Mouse (Mus musculus) G1E (cell line): Measurements from ENCODE around the gene Yars. TPM values are rescaled to one million over a fixed set of nuclear protein-coding genes. Genes with fewer than 3 reads are reported as not detected.

Experiments used
- ATAC-seq: 2 replicates; pipeline ENCODE4 v1.8.0; 2016; ENCODE audit warnings: mild to moderate bottlenecking; ENCODE audit not compliant: insufficient number of reproducible peaks, poor library complexity, low FRiP score, severe bottlenecking; ENCODE audit errors: extremely low read depth
- DNase-seq: peaks from one replicate; pipeline ENCODE4 v3.0.0; 2012; ENCODE audit warnings: low spot score
- H3K27me3 ChIP-seq: 2 replicates; pipeline ENCODE4 v1.6.1; 2012; ENCODE audit warnings: mild to moderate bottlenecking, low read length, inconsistent platforms; ENCODE audit not compliant: insufficient read depth
- H3K36me3 ChIP-seq: replicated peaks from 2 replicates; pipeline ENCODE3; 2012; ENCODE audit warnings: mild to moderate bottlenecking, inconsistent platforms
- H3K4me1 ChIP-seq: 2 replicates; pipeline ENCODE4 v1.6.1; 2012; ENCODE audit warnings: low read depth, low read length, inconsistent platforms, mixed read lengths; ENCODE audit not compliant: insufficient read depth
- H3K4me3 ChIP-seq: 2 replicates; pipeline ENCODE4 v1.5.1; 2012; ENCODE audit warnings: low read depth, mild to moderate bottlenecking, inconsistent platforms, low read length, moderate library complexity, mixed read lengths
- H3K9me3 ChIP-seq: replicated peaks from 2 replicates; pipeline ENCODE4 v1.6.1; 2012; ENCODE audit warnings: inconsistent platforms
- CTCF ChIP-seq: IDR thresholded peaks from 2 replicates; pipeline ENCODE4 v1.5.1; 2012; ENCODE audit warnings: low read depth, low read length, inconsistent platforms, mixed read lengths
- GATA1 ChIP-seq: IDR thresholded peaks from 2 replicates; pipeline ENCODE4 v1.6.1; 2012; ENCODE audit warnings: borderline replicate concordance, low read length, inconsistent platforms, mixed read lengths
- GATA2 ChIP-seq: IDR thresholded peaks from 2 replicates; pipeline ENCODE4 v1.6.1; 2012; ENCODE audit warnings: low read depth, low read length, inconsistent platforms, borderline replicate concordance
- POLR2AphosphoS5 ChIP-seq: IDR thresholded peaks from 2 replicates; pipeline ENCODE4 v1.6.1; 2012; ENCODE audit warnings: low read depth, low read length, inconsistent platforms; ENCODE audit not compliant: insufficient replicate concordance
- TAL1 ChIP-seq: conservative IDR thresholded peaks from 2 replicates; pipeline ENCODE4 v1.6.1; 2012; ENCODE audit warnings: low read depth, low read length, inconsistent platforms, mixed read lengths
- polyA plus RNA-seq: library from polyadenylated mRNA; stranded (reverse); fragments of >175 nt; gene quantifications from 2 replicates; pipeline ENCODE4 v1.2.3, GENCODE M21; 2012
- total RNA-seq, 2 experiments: library from RNA; stranded (forward) in 1 of 2; stranded (reverse) in 1 of 2; fragments of 200-1000 nt in 1 of 2; fragments of >200 nt in 1 of 2; fragmentation: Nextera tagmentation in 1 of 2; gene quantifications; 2 replicates each; pipeline ENCODE4 v1.2.3; 2014 to 2017

The Yars gene
- total and polyA plus RNA-seq, 3 experiments, result 74.8 to 106 (median 79.1) TPM

GRCm38 (mm10) chr4:129263225-129264021, 73.9 kb downstream of the Yars start:
- no peaks in the 10 kb centered on the region for H3K9me3 ChIP-seq
- no peaks in the 10 kb centered on the region for H3K27me3 ChIP-seq
- DNase-seq, result no peak
- peaks cover 77% of the 10 kb centered on the region for H3K4me1 ChIP-seq
- peak; percentile 83 for ATAC-seq
- H3K4me3 ChIP-seq, result peak overlapping the region; percentile 66; the same call in 1 of the 2 replicates
- no peak; the same call in 1 of the 2 replicates for TF ChIP-seq TAL1
- no peak for TF ChIP-seq CTCF
- no peaks in the 10 kb centered on the region for H3K36me3 ChIP-seq

- no peak for DNase-seq
- TF ChIP-seq GATA1 (no peak), TAL1 (no peak), GATA2 (no peak), CTCF (no peak), POLR2AphosphoS5 (no peak)
- H3K36me3 ChIP-seq, result no peaks in the 10 kb centered on the region
- H3K4me3 ChIP-seq, result no peak overlapping the region
- H3K27me3 ChIP-seq, result no peaks in the 10 kb centered on the region
- no peaks in the 10 kb centered on the region for H3K9me3 ChIP-seq
- no peak for ATAC-seq
- peaks cover 68% of the 10 kb centered on the region for H3K4me1 ChIP-seq
These were observed 76.6 kb downstream of the Yars start for GRCm38 (mm10) chr4:129266191-129266590.

GRCm38 (mm10) chr4:129266821-129267220, 77.3 kb downstream of the Yars start:
- Histone ChIP-seq H3K4me3 (no peak overlapping the region), H3K9me3 (no peaks in the 10 kb centered on the region), H3K36me3 (no peaks in the 10 kb centered on the region), H3K4me1 (peaks cover 67% of the 10 kb centered on the region), H3K27me3 (no peaks in the 10 kb centered on the region)
- TF ChIP-seq GATA2, result no peak
- TF ChIP-seq GATA1, result no peak
- TF ChIP-seq POLR2AphosphoS5, result no peak
- TF ChIP-seq CTCF, result no peak
- no peak for TF ChIP-seq TAL1
- no peak for DNase-seq
- ATAC-seq, result no peak

- ATAC-seq, result no peak
- Histone ChIP-seq H3K36me3 (no peaks in the 10 kb centered on the region), H3K9me3 (no peaks in the 10 kb centered on the region), H3K27me3 (no peaks in the 10 kb centered on the region), H3K4me1 (peaks cover 66% of the 10 kb centered on the region), H3K4me3 (no peak overlapping the region)
- no peak for TF ChIP-seq TAL1
- TF ChIP-seq GATA1, result no peak
- no peak for TF ChIP-seq CTCF
- no peak for TF ChIP-seq GATA2
- TF ChIP-seq POLR2AphosphoS5, result no peak
- DNase-seq, result no peak
These were observed 79.1 kb downstream of the Yars start for GRCm38 (mm10) chr4:129268698-129269097.

Other genes starting within 250 kb of the Yars start
- gene Azin2, start 227.3 kb upstream of the Yars start, total RNA-seq (2014; fragmentation: Nextera tagmentation), result not detected in 2 replicates
- not detected in 2 replicates for gene Azin2, start 227.3 kb upstream of the Yars start, total RNA-seq (2017)
- not detected in 2 replicates for gene Azin2, start 227.3 kb upstream of the Yars start, polyA plus RNA-seq
- gene Ak2, start 197.8 kb upstream of the Yars start, total RNA-seq (2014; fragmentation: Nextera tagmentation), result 103 TPM in 2 replicates
- gene Ak2, start 197.8 kb upstream of the Yars start, total RNA-seq (2017), result 209 and 214 TPM in 2 replicates
- gene Ak2, start 197.8 kb upstream of the Yars start, polyA plus RNA-seq, result 166 and 196 TPM in 2 replicates
- 10.8 and 14.2 TPM in 2 replicates for gene Rnf19b, start 131.5 kb upstream of the Yars start, total RNA-seq (2014; fragmentation: Nextera tagmentation)
- 76.9 and 87.2 TPM in 2 replicates for gene Rnf19b, start 131.5 kb upstream of the Yars start, total RNA-seq (2017)
- gene Rnf19b, start 131.5 kb upstream of the Yars start, polyA plus RNA-seq, result 42.8 and 48.1 TPM in 2 replicates
- gene Tmem54, start 84.2 kb upstream of the Yars start, total RNA-seq (2014; fragmentation: Nextera tagmentation), result not detected in 2 replicates
- not detected in 2 replicates for gene Tmem54, start 84.2 kb upstream of the Yars start, total RNA-seq (2017)
- not detected in 2 replicates for gene Tmem54, start 84.2 kb upstream of the Yars start, polyA plus RNA-seq
- gene Hpca, start 67.7 kb upstream of the Yars start, total RNA-seq (2014; fragmentation: Nextera tagmentation), result 1.1 TPM in 1 of 2 replicates, not detected in the other
- not detected in 2 replicates for gene Hpca, start 67.7 kb upstream of the Yars start, total RNA-seq (2017)
- not detected in 2 replicates for gene Hpca, start 67.7 kb upstream of the Yars start, polyA plus RNA-seq
- 25.0 and 31.2 TPM in 2 replicates for gene Fndc5, start 52.8 kb upstream of the Yars start, total RNA-seq (2014; fragmentation: Nextera tagmentation)
- 6.5 and 7.2 TPM in 2 replicates for gene Fndc5, start 52.8 kb upstream of the Yars start, total RNA-seq (2017)
- 6.7 and 9.4 TPM in 2 replicates for gene Fndc5, start 52.8 kb upstream of the Yars start, polyA plus RNA-seq
- gene S100pbp, start within 50 bp of the Yars start, total RNA-seq (2014; fragmentation: Nextera tagmentation), result 124 and 145 TPM in 2 replicates
- gene S100pbp, start within 50 bp of the Yars start, total RNA-seq (2017), result 47.9 and 57.6 TPM in 2 replicates
- gene S100pbp, start within 50 bp of the Yars start, polyA plus RNA-seq, result 3.4 and 4.5 TPM in 2 replicates
- gene C77080, start 71.6 kb downstream of the Yars start, total RNA-seq (2014; fragmentation: Nextera tagmentation), result 67.9 and 76.6 TPM in 2 replicates
- gene C77080, start 71.6 kb downstream of the Yars start, total RNA-seq (2017), result 22.0 and 23.6 TPM in 2 replicates
- 182 and 196 TPM in 2 replicates for gene C77080, start 71.6 kb downstream of the Yars start, polyA plus RNA-seq
- gene Sync, start 97.9 kb downstream of the Yars start, total RNA-seq (2014; fragmentation: Nextera tagmentation), result 17.2 and 18.7 TPM in 2 replicates
- gene Sync, start 97.9 kb downstream of the Yars start, total RNA-seq (2017), result 2.1 TPM in 2 replicates
- gene Sync, start 97.9 kb downstream of the Yars start, polyA plus RNA-seq, result 6.1 and 6.9 TPM in 2 replicates
- 223 and 238 TPM in 2 replicates for gene Rbbp4, start 145.6 kb downstream of the Yars start, total RNA-seq (2014; fragmentation: Nextera tagmentation)
- 120 and 127 TPM in 2 replicates for gene Rbbp4, start 145.6 kb downstream of the Yars start, total RNA-seq (2017)
- 64.7 and 74.1 TPM in 2 replicates for gene Rbbp4, start 145.6 kb downstream of the Yars start, polyA plus RNA-seq
- 12.0 and 15.3 TPM in 2 replicates for gene Zbtb8os, start 145.9 kb downstream of the Yars start, total RNA-seq (2014; fragmentation: Nextera tagmentation)
- 57.2 and 77.1 TPM in 2 replicates for gene Zbtb8os, start 145.9 kb downstream of the Yars start, total RNA-seq (2017)
- 2.3 and 2.8 TPM in 2 replicates for gene Zbtb8os, start 145.9 kb downstream of the Yars start, polyA plus RNA-seq
- gene Zbtb8a, start 188.4 kb downstream of the Yars start, total RNA-seq (2014; fragmentation: Nextera tagmentation), result not detected in 2 replicates
- gene Zbtb8a, start 188.4 kb downstream of the Yars start, total RNA-seq (2017), result 0.64 and 0.87 TPM in 2 replicates
- 0.14 and 0.17 TPM in 2 replicates for gene Zbtb8a, start 188.4 kb downstream of the Yars start, polyA plus RNA-seq